Mouse (Mus musculus) layer of hippocampus, adult 18-20 months (tissue): ENCODE results near the gene Pla2g2f. TPM values are rescaled to one million over a fixed set of nuclear protein-coding genes. Genes with fewer than 3 reads are reported as not detected.
A peak's percentile ranks its signal among the peaks of the same experiment; 100 is the strongest.

Experiments used
- DNase-seq, 2 experiments: peaks; one replicate each; pipeline ENCODE4 v3.0.0; 2022; ENCODE audit warnings: low spot score in 2 of 2
- long read RNA-seq: library from polyadenylated mRNA; stranded (forward); transcript quantifications from one replicate; pipeline ENCODE4 v2.0.0, GENCODE M21; 2021
- total RNA-seq, 2 experiments: library from RNA; stranded (reverse); gene quantifications; 2 replicates each; pipeline ENCODE4 v1.2.3; 2021

Gene Pla2g2f
- 1 to 10 TPM; 1.8 to 2.3 TPM for total RNA-seq
- long read RNA-seq: 0 reads

DNA sequence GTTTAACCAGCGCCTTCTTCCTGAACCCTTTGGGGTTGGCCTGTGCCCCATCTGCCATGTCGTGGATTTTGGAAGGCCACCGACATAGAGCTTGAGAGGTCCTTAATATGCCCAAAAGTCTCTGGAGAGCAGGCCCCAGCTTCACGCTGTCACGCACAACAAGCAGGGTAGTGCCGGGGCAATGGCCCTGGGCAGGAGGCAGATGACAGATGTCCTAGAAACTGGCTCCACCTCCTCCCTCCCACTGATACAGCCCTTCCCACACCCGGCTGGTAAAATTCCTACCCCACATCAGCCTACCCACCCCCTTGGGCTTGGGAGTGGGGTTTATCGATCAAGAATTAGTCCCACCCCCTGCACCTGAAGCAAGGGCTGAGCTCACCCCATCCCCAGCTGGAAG is at the start of gene Pla2g2f:
Pla2g2f (minus strand) TSS at position 211 of the 400 bp plus-strand sequence.
- DNase-seq: no peak

DNA sequence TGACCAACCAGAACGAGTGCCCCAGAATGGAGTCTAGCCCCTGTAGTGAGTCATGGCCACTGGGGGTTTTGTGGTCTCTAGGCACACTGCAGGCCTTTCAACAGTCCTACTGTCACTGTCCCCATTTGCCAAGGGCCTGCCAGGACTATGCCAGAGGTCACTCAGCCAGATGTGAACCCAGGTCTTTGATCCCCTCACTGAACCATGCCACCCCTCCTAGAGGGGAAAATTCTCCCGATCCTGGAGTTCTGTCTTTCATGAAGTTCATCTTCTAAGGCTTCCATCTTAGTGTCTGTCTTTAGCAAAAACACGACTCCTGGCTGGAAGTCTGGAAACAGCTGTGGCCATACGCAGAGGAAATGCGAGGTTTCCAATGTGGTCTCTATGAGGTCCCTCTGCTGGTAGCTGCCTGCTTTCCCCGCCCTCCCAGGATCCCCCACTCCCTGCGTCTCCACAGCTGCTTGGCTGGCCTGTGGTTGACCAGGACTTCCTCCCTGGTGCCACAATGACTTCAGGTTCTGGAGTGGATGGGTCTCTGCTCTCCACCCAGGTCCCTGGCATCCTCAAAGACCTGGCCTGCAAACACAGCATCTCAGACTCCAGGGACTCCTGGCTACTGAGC is 49.6 kb upstream of the Pla2g2f start:
- no peak for DNase-seq

DNA sequence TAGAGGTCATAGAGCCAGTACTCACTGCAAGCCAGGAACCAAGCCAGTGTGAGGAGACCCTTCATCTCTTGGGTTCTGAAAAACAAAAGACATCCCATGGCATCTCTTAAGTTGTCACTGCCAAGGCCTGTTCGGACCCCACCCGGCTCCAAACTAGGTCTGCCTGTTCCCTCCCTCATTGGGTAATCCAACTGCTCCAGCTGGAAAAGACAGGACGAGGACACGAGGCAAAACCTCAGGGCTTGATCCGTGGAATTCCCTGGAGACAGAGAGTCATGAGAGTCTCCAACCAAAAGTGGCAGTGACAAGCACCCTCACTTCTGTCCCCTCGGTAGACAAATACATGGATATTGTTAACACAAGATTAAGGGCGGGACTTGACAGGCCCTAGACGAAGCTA is 48.7 kb upstream of the Pla2g2f start:
- DNase-seq: no peak

DNA sequence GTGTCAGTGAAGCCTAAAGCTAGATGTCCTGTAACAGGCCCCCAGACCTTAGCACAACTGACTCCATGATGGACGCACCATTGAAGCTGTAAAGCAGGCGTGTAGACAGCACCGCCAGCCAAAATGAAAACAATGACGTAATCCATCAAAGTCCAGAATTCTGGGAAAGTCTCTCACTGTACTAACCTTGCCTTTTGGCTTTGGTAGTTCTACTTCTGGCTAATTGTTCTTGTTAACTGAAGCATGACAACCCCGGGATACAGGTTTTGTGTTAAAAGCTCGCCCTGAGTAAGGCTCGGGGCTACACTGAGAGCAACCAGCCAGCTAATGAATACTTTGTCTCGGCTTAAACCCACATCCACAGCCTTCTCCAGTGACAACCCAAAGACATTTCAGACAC is 47.8 kb upstream of the Pla2g2f start:
- no peak for DNase-seq

DNA sequence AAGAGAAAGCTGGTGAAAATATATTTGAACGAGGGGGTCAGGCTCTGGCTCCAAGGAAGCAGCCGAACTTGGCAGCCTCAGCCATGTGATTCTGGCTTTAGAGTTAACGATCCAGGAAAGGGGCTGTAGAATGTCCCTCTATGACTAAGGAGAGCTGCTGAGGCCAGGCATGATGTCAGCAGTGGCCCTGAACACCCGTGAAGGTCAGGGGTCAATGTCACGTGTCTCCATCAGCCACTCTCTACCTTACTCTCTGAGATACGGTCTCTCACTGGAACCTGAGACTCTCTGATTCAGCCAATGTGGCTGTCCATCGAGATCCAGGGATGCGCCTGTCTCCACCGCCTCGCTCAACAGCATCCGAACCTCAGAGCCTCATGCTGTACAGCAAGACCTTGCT is 45.5 kb upstream of the Pla2g2f start:
- no peak for DNase-seq

DNA sequence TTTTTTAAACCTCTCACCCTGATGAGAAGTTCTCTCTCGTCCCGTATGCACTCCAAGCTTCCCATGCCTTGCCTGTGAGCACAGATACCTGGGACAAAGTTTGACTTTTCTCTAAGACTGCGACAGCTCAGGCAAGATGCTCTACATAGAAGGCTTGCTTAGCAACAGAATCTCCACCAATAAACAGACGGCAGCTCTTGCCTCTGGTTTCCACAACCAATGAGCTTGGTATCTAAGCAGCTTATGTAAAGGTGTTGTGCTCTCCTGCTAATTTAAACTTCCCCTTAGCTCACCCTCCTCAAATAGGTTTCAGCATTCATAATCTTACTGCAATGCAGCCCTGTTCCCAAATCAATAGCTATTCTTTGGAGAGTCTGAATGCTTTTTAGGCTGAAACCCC is 44.2 kb upstream of the Pla2g2f start:
- DNase-seq: no peak

DNA sequence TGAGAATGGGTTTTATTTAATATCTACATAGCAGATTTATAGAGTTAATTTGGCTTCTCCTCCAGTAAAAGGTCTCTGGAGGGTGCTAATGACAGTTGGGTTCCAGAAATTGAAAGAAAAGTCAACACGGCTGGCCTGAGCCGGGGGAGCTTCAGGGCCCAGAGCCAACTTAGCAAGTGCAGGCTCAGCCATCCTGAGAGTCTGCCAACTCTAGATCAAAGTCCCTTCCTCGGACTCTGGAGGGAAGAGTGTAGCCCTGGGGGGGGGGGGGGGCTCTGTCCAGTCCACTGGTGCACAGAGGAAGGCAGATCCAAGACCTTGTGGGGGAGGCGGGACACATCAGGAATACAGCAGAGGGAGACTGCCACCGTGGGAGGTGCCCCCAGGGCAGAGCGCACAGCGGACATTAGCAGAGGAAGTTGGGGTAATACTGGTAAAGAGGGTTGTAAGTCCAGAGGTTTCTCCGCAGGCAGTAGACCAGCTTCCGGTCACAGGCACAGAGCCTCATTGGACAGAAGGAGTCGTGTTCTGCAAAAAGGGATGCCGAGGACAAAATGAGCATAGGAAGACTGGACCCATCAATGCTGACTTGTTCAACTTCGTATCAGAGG is 42.8 kb upstream of the Pla2g2f start:
- DNase-seq: no peak

DNA sequence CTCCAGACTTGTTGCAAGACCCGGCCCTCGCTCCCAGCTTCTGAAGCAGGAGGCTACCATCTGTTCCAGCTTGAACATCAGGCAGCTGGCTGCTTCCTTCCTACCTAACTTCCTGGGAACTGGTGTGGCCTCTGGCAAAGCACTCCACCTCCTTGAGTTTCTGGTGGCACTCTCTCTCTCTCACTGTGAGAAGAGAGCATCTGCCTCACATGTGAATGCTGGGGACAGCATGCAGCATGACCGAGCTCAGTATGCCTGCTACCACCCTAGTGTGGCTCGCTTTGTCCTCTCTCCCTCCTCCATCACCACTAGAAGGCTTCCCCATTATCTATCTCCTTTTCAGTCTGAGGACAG is 39.8 kb upstream of the Pla2g2f start:
- no peak for DNase-seq

DNA sequence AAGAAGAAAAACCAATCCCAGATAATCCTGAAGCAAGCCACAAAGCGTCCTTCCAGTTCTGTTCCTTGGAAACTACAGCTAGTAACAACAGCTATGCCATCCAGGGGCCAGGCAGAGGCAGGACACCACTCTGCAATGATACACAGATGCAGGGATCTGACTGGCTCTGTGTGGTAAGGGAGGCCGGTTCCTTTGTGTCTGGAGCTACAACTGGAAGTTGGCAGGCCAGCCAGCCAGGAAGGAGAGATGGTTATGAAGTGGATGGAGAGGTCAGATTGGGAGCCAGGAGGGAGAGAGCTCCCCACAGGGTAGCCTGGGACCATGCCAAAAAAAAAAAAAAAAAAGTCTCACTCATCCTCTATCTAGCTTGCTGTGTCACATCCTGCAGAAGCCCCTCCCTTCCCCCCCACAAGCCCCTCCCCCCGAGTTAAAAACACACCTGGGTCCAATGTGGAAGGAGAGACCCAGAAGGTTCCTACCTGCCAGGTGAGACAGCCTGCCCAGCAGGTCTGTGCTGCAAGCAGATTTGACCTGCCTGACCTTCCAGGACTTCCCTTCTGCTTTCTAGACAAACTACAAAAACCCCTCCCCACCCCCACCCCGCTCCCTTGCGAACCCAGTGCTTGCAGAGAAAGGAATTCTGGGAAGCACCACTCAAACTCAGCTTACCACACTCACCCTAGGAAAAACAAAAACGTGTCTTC is 39.2 kb upstream of the Pla2g2f start:
- no peak for DNase-seq

DNA sequence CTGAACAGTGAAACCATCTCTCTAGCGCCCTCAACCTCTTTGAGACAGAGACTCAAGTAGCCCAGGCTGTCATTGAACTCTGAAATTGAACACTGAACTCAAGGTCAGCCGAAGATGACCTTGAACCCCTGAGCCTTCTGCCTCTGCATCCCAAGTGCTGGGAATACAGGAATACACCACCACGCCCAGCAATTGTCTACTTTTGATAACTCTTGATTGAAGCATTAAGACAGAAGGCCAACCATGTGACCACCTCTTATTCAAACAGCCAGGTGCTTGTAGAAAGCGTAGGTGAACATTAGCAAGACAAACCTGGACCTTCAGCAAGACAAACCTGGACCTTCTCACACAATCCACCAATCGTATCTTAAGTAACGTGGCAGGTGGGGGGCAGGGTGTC is 36.9 kb upstream of the Pla2g2f start:
- DNase-seq: no peak

DNA sequence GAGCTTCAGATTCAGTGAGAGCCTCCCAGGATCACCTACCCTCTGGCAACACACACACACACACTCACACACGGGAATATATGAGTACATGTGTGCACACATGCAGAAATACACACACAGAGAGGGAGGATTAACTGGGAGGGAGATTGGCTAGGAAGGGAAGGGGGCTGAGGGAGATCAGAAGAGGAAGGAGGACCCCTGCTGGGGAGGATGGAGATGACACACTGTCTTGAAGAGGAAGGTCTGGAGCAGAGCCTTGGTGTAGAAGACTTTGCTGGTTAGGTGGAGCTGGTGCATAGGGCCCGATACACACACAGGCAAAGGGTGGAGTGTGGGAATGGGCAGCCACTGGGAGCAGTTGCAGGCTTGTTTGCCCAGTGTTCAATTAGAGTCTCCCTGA is 35.9 kb upstream of the Pla2g2f start:
- DNase-seq: peak; percentile 53 to 76

DNA sequence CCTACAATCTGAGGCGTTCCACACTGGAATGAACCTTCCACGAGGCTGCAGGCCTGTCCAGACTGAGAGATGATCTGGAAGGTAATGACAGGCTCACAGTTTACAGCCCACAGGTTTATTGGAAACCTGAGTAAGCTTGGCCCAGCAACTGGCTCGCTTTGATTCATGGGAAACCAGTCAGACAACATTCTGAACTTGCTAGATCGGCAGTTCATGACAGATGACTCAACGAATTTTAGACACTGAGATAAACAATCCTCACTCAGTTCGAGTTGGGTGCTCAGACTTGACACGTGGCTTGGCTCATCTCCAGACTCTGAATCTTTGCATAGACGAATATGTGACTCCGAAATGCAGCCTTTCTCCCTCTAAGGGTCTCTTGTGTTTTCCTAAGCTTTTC is 35.2 kb upstream of the Pla2g2f start:
- no peak for DNase-seq

DNA sequence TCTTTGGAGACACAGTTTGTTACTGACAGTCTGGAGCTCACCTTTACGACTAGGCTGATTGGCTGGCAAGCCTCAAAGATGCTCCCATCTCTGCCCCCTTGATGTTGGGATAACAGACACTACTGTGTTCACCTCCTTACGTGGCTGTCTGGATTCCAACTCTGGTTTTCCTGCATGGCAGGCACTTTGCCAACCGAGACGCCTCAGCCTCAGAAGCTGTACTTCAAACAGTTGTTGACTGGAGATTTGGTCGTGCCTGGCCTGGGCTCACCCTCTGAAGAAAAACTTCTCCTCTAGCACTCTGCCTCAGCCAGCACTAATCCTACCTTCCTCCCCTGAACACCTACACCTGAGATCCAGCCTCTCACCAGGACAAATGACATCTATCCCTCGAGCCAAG is 34.0 kb upstream of the Pla2g2f start:
- DNase-seq: no peak

DNA sequence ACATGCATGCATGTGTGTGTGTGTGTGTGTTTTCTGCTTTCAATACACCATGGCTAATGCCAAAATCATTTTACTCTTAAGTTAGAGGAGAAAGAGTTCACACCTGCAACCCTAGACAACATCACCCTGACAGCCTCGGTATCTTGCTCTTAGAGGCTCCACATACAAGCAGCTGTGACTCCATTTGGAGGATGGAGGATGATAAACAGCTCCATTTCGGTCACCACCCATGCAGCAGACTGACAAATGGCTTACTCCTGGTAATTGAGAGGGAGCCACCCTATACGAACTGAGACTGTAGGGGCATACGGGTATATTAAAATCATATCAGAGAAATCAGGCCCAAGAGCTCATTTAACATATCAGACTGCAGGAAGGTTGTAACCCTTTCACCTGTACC is 31.0 kb upstream of the Pla2g2f start:
- DNase-seq: no peak

DNA sequence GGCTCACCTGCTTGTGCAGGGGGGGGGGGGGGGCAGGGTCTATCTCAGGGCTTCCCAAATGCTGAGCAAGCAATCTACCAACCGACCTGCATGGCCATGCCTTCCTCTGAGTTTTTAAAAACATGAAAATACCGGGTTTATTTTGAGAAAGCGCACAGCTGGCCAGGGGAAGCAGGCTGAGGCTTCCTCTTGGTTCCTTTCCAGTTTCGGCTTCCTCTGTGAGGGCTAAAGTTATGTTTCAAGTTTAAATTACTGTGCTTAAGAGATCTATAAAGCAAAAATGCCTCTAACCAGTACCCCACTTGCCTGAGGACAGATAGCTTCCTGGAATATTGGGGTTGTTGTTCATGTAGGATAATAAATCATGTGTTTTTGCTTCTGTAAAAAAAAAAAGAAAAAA is 28.7 kb upstream of the Pla2g2f start:
- DNase-seq: no peak

DNA sequence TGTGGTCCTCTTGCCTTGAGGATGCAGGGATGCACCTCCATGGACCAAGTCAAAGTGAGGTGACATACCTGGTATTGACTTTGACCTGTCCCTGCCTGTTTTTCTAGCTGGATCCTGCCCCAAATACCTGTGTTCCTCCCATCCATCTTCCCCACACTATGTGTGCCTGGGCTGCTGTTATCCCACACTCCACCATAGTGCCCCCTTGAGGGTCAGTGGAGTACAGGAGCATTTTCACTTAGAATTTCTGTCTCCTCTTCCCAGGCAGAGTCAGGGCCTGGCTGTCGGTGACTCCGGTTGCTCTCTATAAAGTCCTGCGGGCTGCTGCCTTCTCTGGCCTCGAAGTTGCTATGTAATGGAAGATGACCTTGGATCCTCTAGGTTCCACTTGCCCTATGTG is 28.3 kb upstream of the Pla2g2f start:
- DNase-seq: no peak

DNA sequence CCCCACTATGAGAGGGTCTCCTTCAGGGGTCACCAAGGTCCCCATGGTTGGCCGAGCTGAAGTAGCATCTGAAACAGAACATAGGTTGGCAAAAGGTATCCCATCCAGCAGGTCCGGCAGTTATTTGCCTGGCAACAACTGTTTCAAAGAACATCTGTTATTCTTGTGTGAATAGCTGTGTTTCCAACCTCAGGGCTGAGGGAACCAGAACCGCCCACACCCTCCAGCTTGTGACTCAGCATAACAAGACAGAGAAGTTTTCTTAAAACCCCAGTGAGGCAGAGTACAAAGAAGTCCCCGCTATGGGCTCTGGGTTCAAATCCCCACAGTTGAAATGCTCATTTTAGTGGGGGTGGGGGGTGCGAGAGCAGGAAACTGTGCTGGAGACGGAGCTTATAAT is 24.7 kb upstream of the Pla2g2f start:
- DNase-seq: peak; percentile 37 to 75

DNA sequence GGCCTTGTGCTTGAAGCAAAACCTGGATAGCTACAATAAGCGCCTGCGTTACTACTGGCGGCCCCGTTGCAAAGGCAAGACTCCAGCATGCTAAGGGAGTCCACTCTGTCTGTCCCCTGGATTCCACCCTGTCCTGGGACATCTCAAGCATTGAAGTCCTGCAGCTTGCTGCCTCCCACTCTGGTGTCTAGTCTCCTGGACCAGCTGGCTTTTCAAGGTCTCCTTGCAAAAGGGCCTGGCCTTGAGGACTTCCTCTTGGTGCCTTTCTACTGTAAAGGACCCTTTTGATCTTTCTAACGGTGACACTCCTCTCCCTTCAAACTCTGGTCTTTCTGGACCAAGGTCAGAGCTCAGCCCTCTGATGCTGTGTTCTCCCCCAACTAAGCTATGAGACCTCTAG is 22.9 kb upstream of the Pla2g2f start:
- no peak for DNase-seq

DNA sequence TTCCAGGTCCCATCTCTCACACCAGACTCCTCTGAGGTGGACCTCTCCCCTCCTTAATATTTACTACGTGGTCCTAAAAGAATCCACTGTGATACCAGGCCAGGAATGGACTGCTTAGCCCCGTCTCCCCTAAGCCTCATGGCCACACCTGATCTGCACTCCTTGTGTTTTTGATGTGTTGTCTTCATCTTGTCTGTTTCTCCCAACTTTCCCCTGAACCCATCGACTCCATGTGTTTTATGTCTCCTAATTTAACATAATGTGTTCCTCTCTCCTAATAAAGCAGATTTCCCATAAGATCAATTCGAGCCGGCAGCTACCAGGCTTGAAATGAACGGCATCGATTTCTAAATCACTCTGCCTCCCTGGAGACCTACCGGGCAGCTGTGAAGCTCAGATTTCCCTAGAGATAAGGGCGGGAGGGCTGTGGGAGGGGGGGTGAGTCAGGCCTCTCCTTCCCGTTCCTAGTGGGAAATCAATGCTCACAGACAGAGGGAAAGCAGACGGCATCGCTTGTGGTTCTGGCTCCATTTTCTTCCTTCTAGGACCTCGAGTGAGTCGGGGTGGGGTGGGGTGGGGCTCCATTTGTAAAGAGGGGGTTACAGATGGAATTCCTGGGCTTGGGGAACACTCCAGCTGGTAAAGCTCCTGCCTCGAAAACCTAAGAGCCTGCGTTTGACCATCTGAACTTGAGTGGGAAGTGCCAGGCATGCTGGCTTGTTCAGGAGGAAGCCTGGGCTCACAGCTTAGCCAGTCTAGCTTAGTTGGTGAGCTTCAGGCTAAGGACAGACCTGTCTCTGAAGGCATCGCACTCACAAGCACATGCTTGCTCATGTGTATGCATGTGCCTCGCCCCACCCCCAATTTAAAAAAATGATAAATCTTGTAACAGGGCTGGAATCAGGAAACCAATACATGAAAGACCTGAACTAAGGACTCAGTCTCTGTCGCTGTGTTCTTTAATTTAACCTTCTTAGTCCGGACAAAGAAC is 20.3 kb upstream of the Pla2g2f start:
- no peak for DNase-seq

DNA sequence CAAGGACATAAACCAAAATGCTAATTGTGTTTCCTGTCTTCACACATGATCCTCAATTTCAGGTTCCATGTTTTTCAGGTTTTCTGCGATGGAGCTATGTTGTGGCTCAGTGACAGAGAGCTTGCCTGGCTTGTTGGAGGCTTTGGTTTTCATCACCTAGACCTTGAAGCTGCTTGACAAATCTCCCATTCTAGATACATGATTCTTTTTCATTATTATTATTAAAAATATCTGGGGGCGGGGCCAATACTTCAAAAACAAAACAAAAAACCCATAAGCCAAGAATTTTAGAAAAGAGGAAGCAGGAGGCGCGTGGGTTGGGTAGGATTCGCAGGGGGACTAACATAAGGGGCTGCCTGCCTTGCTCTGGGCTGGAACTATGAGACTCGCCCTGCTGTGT is 18.0 kb upstream of the Pla2g2f start, which contains the start of gene Pla2g2d:
Pla2g2d (plus strand) TSS at position 301 of the 400 bp plus-strand sequence.
- peak in 1 of 2 experiments; percentile 42 for DNase-seq

DNA sequence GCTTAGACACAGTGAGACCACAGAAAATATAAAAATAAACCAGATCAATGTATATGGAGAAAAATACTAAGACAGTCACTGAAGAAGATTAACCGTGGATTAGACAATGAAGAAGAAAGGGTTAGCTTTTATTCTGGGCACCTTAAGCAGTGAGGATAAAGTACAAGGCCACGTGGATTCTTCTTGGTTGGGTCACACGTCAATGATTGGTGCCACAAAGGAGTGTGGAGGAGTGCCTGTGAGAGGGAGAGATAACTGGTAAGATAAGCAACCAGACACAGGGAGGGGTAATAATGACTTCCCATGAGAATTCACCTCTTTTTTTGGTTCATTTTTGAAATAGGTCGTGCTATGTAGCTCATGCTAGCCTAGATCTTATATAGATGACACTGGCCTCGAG is 15.0 kb upstream of the Pla2g2f start:
- DNase-seq: no peak

DNA sequence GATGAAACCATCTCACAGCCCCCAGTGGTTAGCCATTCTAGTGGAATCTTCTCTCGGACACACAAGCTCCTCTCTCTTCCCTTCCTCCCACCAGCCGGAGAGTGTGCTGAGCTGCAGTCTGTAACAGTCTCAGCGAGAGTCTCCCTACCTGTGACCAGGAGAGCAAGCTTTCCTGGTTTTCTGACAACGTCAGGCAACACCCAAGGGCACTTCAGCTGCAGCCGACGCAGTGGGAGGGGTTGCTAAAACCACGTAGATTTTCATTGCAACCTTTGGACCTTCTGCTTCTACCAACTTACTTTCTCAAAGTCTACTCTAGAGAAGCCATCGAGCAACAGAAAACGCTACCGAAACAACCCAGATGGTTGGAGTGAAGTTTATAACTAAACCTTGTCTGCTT is 14.5 kb upstream of the Pla2g2f start:
- DNase-seq: no peak
